Mouse (Mus musculus): ENCODE results near the gene Tbck.

DNA sequence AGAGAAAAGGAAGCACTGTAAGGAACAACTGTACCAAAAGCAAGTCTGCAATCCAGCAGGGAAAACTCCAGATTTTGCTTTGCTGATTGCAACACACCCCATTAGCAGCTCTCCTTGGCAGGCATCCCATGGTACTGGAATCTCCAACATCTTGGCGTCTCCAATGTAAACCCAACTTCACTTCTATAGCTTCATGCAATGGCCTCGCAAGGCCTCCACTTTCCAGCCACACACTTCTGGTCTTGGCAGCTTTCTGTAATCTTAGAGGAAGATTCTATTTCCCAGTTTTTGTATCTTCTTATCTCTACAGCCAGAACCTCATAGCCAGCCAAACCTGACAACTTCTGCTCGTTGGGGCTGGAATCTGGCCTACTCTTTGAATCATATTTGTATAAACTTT lies 32.2 kb upstream of the Tbck start:
- TF ChIP-seq CTCF (IDR thresholded peaks at IDR 0.05; ENCODE audit: borderline replicate concordance, control insufficient read depth, extremely low read depth, insufficient read depth, low read length, poor library complexity) (no peak), POLR2A (IDR thresholded peaks at IDR 0.05; ENCODE audit: control insufficient read depth, extremely low read depth, insufficient read depth, low read length, poor library complexity) (no peak)

Measured in thymus, adult 2 months (tissue).